Mouse (Mus musculus) megakaryocyte, embryonic 14.5 days (primary cell): Measurements from ENCODE around the gene Mogs.

Source experiments
- FLI1 ChIP-seq: IDR thresholded peaks from 2 replicates; pipeline ENCODE4 v1.6.1; 2012; ENCODE audit warnings: low read length, inconsistent platforms, mixed read lengths
- GATA1 ChIP-seq: IDR thresholded peaks from 3 replicates; pipeline ENCODE4 v1.6.1; 2012; ENCODE audit warnings: mixed read lengths, low read length, inconsistent platforms, borderline replicate concordance

- TF ChIP-seq GATA1 (no peak), FLI1 (no peak)
Observed at GRCm38 (mm10) chr6:83107566-83108400, 7.5 kb upstream of the Mogs start.
